11 mouse cellular contexts compared by ENCODE assay signal in the genomic region with DNA sequence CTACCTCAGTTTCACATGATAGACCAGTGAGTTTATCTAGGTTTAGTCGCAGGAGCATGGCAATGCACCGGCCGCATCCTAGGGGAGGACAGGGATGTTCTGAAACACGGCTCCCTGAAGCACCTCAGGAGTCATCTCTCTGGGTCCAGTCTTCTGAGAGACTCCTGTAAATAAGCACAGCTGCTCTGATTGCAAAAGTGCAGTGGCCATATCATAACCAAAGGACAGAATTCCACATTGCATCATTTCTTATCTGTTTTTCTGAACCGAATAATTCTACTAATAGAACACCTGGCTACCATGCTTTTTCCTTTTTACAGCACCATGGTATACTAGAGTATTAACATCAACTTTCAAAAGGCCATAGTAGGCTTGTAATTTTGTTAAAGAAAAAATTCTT.
"Had no signal": no experiment of that assay in that cellular context is flagged by ENCODE, and none has a peak within 500 bp of the region (broad histone marks: within the 10 kb centered on the region; RNA-seq: fewer than 3 reads in every experiment).

No protein-coding gene starts in this region.

- ATAC-seq: midbrain, embryonic 13.5 days had no signal

- H3K27me3 ChIP-seq: midbrain, embryonic 13.5 days; neural tube, embryonic 15.5 days had no signal

- H3K4me1 ChIP-seq: limb, embryonic 10.5 days; neural tube, embryonic 15.5 days had no signal

- H3K9ac ChIP-seq: midbrain, embryonic 13.5 days; neural tube, embryonic 15.5 days had no signal

- H3K4me3 ChIP-seq: left cerebral cortex, adult 2 months; limb, embryonic 10.5 days; midbrain, embryonic 13.5 days; neural tube, embryonic 15.5 days had no signal

- DNase-seq: kidney, adult 8-10 months; kidney, postnatal 25 days; lung, adult 18-20 months; lung, postnatal 36 days; right cerebral cortex, adult 18-20 months; right cerebral cortex, postnatal 25 days; thymus, postnatal 36 days had no signal

- H3K9me3 ChIP-seq: limb, embryonic 10.5 days; midbrain, embryonic 13.5 days; neural tube, embryonic 15.5 days had no signal

- H3K27ac ChIP-seq: left cerebral cortex, adult 2 months; limb, embryonic 10.5 days; midbrain, embryonic 13.5 days; neural tube, embryonic 15.5 days had no signal

- H3K36me3 ChIP-seq: limb, embryonic 10.5 days; midbrain, embryonic 13.5 days; neural tube, embryonic 15.5 days had no signal

- H3K4me2 ChIP-seq: midbrain, embryonic 13.5 days; neural tube, embryonic 15.5 days had no signal
